Mouse (Mus musculus) forebrain, embryonic 16.5 days (tissue): ENCODE data around the gene Gm20388. TPM values are rescaled to one million over a fixed set of nuclear protein-coding genes. Genes with fewer than 3 reads are reported as not detected.
A peak's percentile ranks its signal among the peaks of the same experiment; 100 is the strongest.

Experiments used
- ATAC-seq: fragments of 200-750 bp; cut with Nextera tagmentation; 2 replicates; pipeline ENCODE4 v1.8.0; 2017; ENCODE audit warnings: mild to moderate bottlenecking, moderate library complexity
- H3K27ac ChIP-seq: fragments of 300-500 bp; sonication (generic); 2 replicates; pipeline ENCODE4 v1.5.1; 2014; ENCODE audit warnings: low read length, control low read depth
- H3K27me3 ChIP-seq: fragments of 300-500 bp; sonication (generic); replicated peaks from 2 replicates; pipeline ENCODE4 v1.6.1; 2014; ENCODE audit warnings: low read length; ENCODE audit not compliant: control insufficient read depth, insufficient read depth
- H3K36me3 ChIP-seq: fragments of 300-500 bp; sonication (generic); 2 replicates; pipeline ENCODE4 v1.6.1; 2014; ENCODE audit not compliant: control insufficient read depth, insufficient read depth
- H3K4me1 ChIP-seq: fragments of 300-500 bp; sonication (generic); replicated peaks from 2 replicates; pipeline ENCODE4 v1.6.1; 2014; ENCODE audit warnings: low read length; ENCODE audit not compliant: control insufficient read depth, insufficient read depth
- H3K4me2 ChIP-seq: fragments of 300-500 bp; sonication (generic); 2 replicates; pipeline ENCODE4 v1.6.1; 2014; ENCODE audit warnings: mild to moderate bottlenecking, low read length, control low read depth
- H3K4me3 ChIP-seq: fragments of 300-500 bp; sonication (generic); replicated peaks from 2 replicates; pipeline ENCODE4 v1.5.1; 2014; ENCODE audit warnings: mild to moderate bottlenecking, low read length, control low read depth
- H3K9ac ChIP-seq: fragments of 300-500 bp; sonication (generic); replicated peaks from 2 replicates; pipeline ENCODE4 v1.6.1; 2014; ENCODE audit warnings: low read depth, low read length, control low read depth
- H3K9me3 ChIP-seq: fragments of 300-500 bp; sonication (generic); 2 replicates; pipeline ENCODE4 v1.6.1; 2016; ENCODE audit warnings: low read length; ENCODE audit not compliant: control insufficient read depth
- WGBS: fragments of 180-500 bp; shearing (Covaris S2); extraction: QIAGEN DNeasy Blood & Tissue Kit; methylation state at CpG from one replicate; pipeline ENCODE4 v1.1.7; 2014; 5-methylcytosine and 5-hydroxymethylcytosine counted together
- polyA plus RNA-seq: library from polyadenylated mRNA; unstranded; fragments of >200 nt; fragmentation: Nextera tagmentation; extraction: Ambion mirVana; gene quantifications from 2 replicates; pipeline ENCODE4 v1.2.1, GENCODE M21; 2015

Gene Gm20388
- polyA plus RNA-seq, 1 experiment from 2014 or later = 4.7 TPM

DNA sequence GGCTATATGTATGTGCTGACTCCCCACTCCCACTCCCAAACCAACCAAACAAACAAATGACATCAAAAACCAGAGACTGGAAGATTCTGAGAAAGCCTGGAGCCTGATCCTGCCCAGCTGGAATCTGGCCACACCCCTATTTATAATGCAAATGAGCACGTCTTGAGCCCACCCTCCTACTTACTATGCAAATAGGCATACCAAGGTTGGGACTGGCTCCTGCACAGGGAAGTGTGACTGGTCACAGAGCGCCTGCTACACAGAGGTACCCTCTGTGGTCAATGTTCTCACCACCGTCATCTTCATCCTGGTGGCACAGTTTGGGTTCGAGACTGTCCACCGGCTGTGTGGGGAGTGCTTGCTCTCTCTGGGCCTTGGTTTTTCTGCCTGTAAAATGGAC lies 464.5 kb downstream of the Gm20388 start:
- peak; percentile 47; the same call in 1 of the 2 replicates for ATAC-seq
- Histone ChIP-seq H3K27ac (no peak overlapping the region; the same call in 1 of the 2 replicates), H3K9me3 (no peaks in the 10 kb centered on the region), H3K4me3 (no peak overlapping the region), H3K27me3 (no peaks in the 10 kb centered on the region), H3K4me2 (no peak overlapping the region), H3K36me3 (no peaks in the 10 kb centered on the region), H3K4me1 (peaks cover 50% of the 10 kb centered on the region), H3K9ac (no peak overlapping the region)
- WGBS = 29% methylated on average over 5 of the region's 5 CpGs

DNA sequence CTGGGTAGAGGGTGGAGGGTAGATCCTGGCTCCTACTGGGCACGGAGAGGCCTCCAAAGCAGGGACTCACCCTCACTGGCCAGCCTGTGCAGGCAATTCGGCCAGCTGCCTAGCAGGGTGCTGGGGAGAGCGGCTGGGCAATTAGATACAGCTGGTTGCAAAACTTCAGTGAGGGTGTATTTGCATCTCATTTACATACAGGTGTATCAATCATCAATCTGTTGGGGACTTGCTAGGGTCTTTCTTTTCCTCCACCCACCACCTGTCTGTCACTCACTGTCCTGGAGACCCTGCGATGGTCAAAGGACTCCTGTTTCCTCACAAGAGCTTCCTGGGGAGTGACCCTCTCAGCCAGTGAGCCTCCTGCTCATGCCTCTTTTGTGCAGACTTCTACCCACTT lies 465.6 kb downstream of the Gm20388 start:
- Histone ChIP-seq H3K4me3 (no peak overlapping the region), H3K9me3 (no peaks in the 10 kb centered on the region), H3K27ac (peak overlapping the region; percentile 30), H3K9ac (no peak overlapping the region), H3K27me3 (no peaks in the 10 kb centered on the region), H3K4me2 (no peak overlapping the region), H3K4me1 (peaks cover 56% of the 10 kb centered on the region), H3K36me3 (no peaks in the 10 kb centered on the region)
- no peak for ATAC-seq
- 30% methylated on average over 4 of the region's 4 CpGs for WGBS

DNA sequence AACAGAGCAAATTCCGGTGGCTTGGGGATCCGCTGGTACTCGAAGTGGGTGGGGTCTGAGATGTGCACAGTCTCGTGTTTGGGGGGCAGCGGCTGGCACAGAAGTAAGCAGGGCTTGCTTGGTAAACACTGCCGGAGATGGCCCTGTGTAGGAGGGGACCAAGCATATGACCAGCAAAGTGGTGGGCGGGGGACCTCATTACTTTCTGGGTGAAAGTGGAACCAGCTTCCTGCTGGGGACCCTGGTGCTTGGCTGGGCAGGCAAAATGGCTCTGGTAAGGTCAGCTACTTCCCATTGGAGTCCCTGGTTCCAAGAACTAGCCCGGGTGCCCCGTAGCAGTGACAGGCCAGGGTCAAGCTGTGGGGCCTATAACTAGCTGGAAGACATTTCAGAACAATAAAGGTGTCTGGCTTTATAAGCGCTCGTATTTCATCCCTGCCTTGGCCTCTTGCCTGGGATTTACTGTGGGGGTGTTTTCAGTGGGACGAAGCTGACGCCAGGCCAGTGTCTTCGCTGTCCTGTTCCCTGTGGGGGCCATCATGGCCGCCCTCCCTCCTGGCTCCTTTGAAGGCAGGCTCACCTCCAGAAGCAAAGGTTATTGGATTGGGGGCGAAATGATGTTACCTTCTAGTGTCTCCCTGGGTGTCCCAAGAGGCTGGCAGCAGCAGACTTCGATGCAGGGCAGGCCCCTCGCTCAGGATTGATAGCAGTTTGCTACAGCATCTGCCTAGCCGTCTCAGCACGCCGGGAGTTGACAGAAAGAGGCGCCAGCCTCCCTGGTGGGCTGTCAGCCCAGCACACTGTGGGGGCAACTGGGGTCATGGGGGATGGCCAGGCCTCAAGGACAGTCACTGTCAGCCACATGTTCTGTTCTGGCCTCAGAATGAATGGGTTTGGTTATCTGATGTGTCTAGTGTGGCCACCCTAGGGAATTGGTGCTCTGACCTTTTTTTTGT lies 466.5 kb downstream of the Gm20388 start:
- Histone ChIP-seq H3K9ac (peak overlapping the region; percentile 22; the same call in 1 of the 2 replicates), H3K4me1 (peaks cover 65% of the 10 kb centered on the region)

DNA sequence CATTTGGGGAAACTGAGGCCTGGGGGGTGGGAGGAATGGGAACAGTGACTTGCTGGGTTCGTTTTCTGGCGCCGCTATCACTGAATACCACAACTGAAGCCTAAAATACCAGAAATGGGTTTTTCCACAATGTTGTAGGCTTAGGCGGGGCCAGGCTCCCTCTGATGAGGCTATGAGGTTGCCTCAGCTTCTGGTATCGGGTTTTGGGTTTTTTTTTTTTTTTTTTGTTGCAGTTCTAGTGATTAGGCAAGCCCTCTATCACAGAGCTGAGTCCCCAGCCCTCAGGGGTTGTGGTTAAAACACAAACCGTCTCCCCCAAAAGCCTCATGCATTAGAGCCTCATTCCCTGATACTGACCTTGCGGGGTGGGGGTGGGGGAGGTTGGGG lies 467.2 kb downstream of the Gm20388 start:
- Histone ChIP-seq H3K36me3 (no peaks in the 10 kb centered on the region), H3K4me3 (no peak overlapping the region), H3K4me2 (no peak overlapping the region), H3K4me1 (peaks cover 72% of the 10 kb centered on the region), H3K9ac (no peak overlapping the region), H3K27ac (no peak overlapping the region), H3K9me3 (no peaks in the 10 kb centered on the region), H3K27me3 (no peaks in the 10 kb centered on the region)
- 72% methylated on average over 7 of the region's 7 CpGs for WGBS
- ATAC-seq = no peak

More for the DNA sequence above, 466.5 kb downstream of the Gm20388 start:
- H3K27ac ChIP-seq = 0 out of 2 replicates have a peak overlapping the region, but pooled peaks have one; percentile 6
- H3K9me3 ChIP-seq = no peaks in the 10 kb centered on the region
- no peak for ATAC-seq
- H3K27me3 ChIP-seq = no peaks in the 10 kb centered on the region
- no peaks in the 10 kb centered on the region for H3K36me3 ChIP-seq
- 44% methylated on average over 22 of the region's 22 CpGs for WGBS
- no peak overlapping the region for H3K4me3 ChIP-seq
- no peak overlapping the region for H3K4me2 ChIP-seq

DNA sequence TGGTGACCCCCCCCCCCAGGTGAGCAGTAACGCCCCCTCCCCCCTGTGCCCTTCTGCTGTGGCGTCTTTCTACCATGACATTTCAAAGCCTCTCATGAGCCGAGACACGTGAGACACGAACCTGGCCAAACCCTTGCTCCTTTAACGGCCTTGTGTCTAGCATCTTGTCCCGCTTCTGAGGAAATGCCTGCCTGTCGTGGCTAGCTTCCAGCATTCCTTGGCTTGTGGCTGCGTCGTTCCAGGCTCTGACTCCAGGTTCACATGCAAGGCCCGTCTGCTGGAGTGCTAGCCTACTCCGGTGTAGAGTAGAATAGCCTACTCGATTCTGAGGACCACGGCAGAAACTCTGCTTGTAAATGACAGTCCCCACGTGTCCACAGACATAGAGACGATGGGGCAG lies 467.7 kb downstream of the Gm20388 start:
- Histone ChIP-seq H3K27ac (no peak overlapping the region), H3K4me3 (no peak overlapping the region), H3K4me2 (no peak overlapping the region), H3K9me3 (no peaks in the 10 kb centered on the region), H3K4me1 (peaks cover 77% of the 10 kb centered on the region), H3K9ac (no peak overlapping the region), H3K36me3 (no peaks in the 10 kb centered on the region), H3K27me3 (no peaks in the 10 kb centered on the region)
- WGBS = 22% methylated on average over 15 of the region's 16 CpGs
- no peak for ATAC-seq

DNA sequence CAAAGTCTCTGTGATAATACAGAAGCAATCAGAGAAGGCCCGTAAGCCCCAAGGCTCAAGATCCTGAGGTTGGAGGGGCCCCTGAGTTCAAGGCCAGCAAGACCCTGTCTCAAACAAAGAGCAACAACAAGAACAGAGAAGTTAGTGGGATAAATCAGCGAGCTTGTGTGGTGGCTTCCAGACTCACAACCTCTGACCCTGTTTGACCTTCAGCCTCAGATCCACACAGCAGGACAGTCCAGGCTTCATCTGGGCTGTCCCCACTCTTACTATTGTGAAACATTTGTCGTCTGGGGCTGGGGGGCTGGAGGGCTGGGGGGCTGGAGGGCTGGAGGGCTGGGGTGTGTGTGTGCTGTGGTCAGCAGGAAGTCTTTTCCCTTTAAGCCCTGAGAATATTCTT lies 468.4 kb downstream of the Gm20388 start:
- ATAC-seq = no peak
- Histone ChIP-seq H3K4me3 (no peak overlapping the region), H3K4me2 (no peak overlapping the region), H3K27ac (no peak overlapping the region), H3K9ac (no peak overlapping the region), H3K9me3 (no peaks in the 10 kb centered on the region), H3K4me1 (peaks cover 82% of the 10 kb centered on the region), H3K36me3 (no peaks in the 10 kb centered on the region), H3K27me3 (no peaks in the 10 kb centered on the region)
- 53% methylated on average over 3 of the region's 3 CpGs for WGBS

DNA sequence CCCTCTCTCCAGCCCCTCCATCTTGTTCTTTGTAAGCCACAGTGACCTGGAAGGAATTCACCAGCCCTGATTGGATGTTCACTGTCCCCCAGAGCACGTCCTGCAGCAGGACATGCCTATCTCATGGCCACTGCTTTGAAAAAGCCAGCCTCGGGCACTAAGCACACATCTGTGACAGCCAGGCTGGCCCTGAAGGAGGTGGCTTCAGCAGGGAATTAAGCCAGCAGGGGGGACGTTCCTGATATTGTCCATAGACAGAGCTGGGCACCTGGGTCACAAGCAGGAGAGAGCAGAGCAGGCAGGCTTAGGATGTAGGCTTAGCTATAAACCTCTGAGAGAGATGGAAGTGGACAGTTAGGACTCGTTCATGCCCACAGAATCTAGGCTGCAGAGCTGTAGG lies 471.2 kb downstream of the Gm20388 start:
- 0 out of 2 replicates have a peak overlapping the region, but pooled peaks have one; percentile 2 for H3K9ac ChIP-seq
- no peak for ATAC-seq

DNA sequence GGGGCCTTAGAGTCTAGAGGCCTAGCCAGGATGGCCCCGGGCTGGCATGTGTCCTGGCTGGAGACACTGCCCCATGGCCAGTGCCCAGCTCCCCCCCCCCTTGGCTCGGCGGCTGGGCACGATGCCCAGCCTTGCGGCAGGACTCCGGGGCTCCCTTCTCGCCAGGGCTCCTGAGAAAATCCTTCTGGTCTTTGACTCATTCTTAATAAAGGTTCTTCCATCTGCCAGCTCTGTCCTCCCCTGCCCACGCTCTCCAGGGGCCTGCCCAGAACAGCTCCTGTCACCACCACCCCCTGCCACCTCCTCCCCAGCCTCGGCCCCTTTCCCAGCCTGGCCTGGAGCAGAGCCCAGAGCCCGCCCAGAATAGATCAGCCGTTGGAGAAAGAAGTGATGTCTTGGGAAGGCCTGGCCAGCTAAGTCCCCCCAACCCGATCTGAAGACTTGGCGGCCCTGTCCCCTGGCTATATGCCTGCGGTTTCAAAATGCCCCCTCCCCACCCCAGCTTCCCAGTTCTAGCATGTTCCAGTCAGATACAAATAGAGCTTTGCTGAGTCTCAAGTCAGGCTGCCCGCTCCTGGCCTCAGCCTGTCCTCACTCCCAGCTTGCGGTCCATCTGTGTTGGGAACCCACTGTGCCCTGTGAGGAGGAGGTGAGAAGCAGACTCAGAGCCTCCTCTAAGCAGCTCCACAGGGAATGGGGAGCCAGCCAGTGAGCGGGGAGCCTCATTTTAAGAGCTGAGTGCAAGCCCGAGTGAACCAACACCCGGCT lies 472.0 kb downstream of the Gm20388 start:
- Histone ChIP-seq H3K4me1 (peaks cover 49% of the 10 kb centered on the region), H3K4me2 (no peak overlapping the region), H3K4me3 (no peak overlapping the region), H3K36me3 (no peaks in the 10 kb centered on the region), H3K9ac (peak overlapping the region; percentile 2), H3K27ac (peak overlapping the region; percentile 87), H3K9me3 (no peaks in the 10 kb centered on the region), H3K27me3 (no peaks in the 10 kb centered on the region)
- 22% methylated on average over 19 of the region's 19 CpGs for WGBS
- peak; percentile 91 for ATAC-seq

More for the DNA sequence above, 471.2 kb downstream of the Gm20388 start:
- peaks cover 56% of the 10 kb centered on the region for H3K4me1 ChIP-seq
- 20% methylated on average over 4 of the region's 4 CpGs for WGBS
- H3K9me3 ChIP-seq = no peaks in the 10 kb centered on the region
- H3K36me3 ChIP-seq = no peaks in the 10 kb centered on the region
- no peak overlapping the region for H3K4me2 ChIP-seq
- peak overlapping the region; percentile 87 for H3K27ac ChIP-seq
- no peak overlapping the region for H3K4me3 ChIP-seq
- H3K27me3 ChIP-seq = no peaks in the 10 kb centered on the region

DNA sequence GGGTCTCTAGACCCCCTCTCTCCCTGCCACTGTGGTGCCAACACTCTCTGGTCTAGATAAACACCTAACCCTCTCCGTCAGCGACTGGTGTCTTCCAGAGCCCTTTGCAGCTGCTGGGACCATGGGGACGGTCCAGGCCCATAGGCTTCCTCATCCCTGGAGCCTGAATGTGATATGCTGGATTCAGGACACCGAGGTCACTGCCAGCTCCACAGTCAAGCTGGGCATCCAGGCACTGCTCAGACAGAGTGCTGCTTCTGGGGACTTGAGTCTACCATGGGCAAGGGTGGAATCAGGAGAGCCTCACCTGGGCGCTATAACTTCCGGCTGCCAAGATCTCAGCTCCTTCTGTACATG lies 472.5 kb downstream of the Gm20388 start:
- peak overlapping the region; percentile 87 for H3K27ac ChIP-seq
- H3K27me3 ChIP-seq = no peaks in the 10 kb centered on the region
- H3K4me3 ChIP-seq = no peak overlapping the region
- no peak overlapping the region for H3K4me2 ChIP-seq
- WGBS = 63% methylated on average over 6 of the region's 6 CpGs
- H3K9me3 ChIP-seq = no peaks in the 10 kb centered on the region
- H3K9ac ChIP-seq = peak overlapping the region; percentile 1
- ATAC-seq = no peak
- H3K36me3 ChIP-seq = no peaks in the 10 kb centered on the region
- peaks cover 44% of the 10 kb centered on the region for H3K4me1 ChIP-seq
